Mouse (Mus musculus) CD4-positive helper T cell, adult 2 months (primary cell): ENCODE measurements around the gene Chmp3.
A peak's percentile ranks its signal among the peaks of the same experiment; 100 is the strongest.

Experiments used
- DNase-seq: peaks from one replicate; pipeline ENCODE4 v3.0.0-alpha.2; 2012; ENCODE audit warnings: low read depth, missing footprints, low spot score

Chmp3 gene

GRCm38 (mm10) chr6:71543686-71544499, at the start of gene Chmp3:
Chmp3 (plus strand) TSS chr6:71543797.
- peak; percentile 94 for DNase-seq

DNA sequence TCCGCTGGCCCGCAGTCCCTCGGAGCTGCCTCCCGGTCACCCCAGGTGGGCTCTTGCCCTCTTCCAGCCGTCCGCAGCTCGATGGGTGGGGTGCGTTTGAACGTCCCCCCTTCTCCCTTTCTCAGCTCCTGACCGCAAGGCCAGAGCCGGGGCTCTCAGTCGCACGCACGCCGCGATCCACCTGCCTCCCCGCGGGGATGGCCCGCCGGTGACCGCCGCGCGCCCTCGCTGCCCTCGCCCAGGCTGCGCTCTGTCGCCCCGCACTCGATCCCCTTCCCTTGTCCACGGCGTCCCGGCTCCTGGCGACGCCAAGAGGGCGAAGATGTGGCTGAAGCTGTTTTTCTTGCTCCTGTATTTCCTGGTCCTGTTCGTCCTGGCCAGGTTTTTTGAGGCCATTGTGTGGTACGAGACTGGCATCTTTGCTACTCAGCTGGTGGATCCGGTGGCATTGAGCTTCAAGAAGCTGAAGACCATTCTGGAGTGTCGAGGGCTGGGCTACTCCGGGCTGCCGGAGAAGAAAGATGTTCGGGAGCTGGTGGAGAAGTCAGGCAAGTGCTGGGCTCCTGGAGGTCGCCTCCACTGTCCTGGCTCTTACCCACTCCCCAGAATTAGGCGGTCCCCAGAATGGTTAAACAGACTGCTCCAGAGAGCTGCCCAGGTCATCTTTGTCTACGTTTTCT, 49.1 kb upstream of the Chmp3 start:
- DNase-seq = no peak

DNA sequence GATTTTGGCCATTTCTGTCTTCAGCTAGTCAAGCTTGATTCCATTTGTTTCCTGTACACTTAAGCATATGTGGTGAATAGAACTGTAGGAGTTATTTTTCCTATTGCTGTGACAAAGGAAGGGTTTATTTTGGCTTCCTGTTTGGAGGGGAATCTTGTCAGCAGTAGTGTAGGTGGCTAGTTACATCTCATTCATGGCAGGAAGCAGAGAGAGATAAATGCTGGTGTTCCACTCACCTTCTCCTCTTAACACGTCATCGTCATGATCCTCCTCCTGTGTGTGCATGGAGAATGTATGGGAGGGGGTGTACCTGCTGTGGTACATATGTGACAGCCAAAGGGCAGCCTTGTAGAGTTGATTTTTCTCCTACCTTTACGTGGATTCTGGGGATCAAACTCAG, 43.0 kb upstream of the Chmp3 start:
- DNase-seq = peak; percentile 20

GRCm38 (mm10) chr6:71503001-71503400, 40.6 kb upstream of the Chmp3 start:
- no peak for DNase-seq

- DNase-seq = no peak
Measured at GRCm38 (mm10) chr6:71503670-71504069, 39.9 kb upstream of the Chmp3 start.

DNA sequence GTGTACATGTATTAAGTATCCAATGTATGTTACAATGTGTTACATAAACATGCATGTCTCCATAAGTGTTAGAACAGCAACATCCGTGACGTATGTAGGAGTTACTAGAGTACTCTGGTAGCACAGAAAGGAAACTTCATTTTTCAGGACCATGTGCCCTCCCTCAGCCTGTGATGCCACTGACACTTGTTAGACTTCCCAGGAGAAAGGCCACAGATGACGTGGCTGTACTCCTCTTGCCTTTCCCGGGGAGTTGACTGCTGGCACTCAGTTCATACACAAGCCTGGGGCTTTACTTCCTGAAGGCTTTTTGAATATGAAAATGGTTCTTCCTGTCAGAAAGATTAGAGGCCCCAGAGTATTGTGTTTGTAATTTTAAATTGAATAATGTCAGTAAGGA, 39.5 kb upstream of the Chmp3 start:
- DNase-seq = no peak

GRCm38 (mm10) chr6:71505671-71506070, 37.9 kb upstream of the Chmp3 start:
- no peak for DNase-seq

DNA sequence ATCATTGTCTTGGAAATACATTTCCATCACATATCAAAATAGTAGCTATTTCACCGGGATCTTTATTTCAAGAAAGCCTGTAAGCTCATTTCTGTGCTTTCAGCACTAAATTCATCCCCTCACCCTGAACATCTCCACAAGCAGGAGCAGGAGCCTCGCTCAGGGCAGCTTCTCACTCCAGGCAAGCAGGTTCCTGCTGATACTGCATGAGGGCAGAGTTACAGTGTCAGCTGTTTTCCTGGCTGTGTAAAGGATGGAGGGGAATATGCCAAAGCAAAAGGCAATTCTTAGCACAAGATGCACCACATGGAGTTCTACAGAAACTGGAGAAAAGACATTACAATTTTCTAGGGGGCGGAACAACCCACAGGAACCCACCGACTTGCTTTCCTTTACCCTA, 24.1 kb upstream of the Chmp3 start:
- DNase-seq = no peak

- no peak for DNase-seq
Measured at GRCm38 (mm10) chr6:71525556-71525955, 18.0 kb upstream of the Chmp3 start.

DNA sequence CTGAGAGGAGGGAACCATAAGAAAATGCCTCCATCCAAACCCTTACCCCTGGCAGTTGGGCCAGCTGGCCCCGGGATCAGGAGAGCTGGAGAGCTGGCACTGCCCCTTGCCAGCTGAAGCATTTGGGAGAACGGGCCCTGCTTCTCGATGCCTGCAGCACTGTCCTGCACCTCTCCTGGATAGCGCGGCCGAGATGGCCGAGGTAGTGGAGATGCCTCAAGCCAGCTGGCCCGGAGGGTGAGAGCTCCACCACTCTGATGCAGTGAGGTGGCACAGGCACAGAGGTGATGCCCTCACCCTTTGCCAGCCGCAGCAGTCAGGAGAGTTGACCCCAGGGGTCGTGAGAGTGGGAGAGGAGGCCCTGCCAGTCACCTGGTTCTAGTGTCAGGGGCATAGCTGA, 16.5 kb upstream of the Chmp3 start:
- no peak for DNase-seq

DNA sequence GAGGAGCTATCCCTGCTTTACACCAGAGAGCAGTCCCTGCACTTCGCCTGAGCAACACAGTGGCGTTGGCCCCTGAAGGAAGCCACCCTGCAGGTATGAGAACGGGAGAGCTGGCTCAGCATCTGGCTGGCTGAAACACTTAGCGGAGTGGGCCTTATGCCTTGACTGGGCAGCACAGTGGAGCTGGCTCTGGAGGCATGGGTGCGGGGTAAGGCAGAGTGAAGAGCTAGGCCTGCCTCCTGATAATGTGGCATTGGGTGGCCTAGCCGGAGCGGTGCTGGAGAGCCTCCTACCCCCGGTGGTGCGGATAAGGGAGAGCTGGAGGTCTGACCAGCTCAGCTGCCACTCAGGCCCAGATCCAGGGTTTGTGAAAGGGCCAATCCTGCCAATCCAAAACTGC, 15.8 kb upstream of the Chmp3 start:
- no peak for DNase-seq

DNA sequence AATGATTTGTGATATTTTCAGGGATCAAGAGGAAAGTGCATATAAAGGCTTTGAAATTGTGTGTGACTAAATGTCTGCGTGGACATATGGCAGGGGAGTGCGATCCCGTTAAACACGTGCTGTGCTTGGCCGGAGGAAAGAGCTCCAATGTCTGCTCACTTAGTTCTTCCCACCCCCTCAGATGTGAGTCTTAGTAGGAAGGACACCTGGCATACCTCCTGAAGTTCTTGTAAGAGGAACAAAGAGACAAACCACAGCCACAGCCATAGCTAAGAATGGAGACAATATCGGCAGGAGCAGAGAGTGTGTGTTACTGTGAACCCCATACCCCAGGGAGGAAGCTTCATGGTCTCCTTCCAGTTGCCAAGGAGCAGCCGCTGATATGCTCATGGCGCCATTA, 13.4 kb upstream of the Chmp3 start:
- no peak for DNase-seq

DNA sequence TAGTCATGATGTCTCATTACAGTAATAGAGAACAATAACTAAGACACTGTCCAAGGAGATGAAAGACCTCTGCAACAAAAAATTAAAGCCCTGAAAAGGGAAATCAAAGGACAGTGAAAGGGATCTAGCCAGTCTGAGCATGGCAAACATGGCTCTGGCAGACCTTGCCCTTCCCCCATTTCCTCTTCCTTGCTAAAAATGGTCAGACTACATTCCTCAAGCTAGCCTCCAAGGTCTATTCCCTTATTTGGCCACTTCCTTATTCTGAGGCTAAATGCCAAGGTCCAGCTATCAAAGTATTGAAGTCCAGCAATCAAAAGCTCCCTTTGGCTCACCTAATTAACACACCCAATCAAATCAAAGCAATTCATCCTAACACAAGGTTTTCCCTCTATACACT, 6.3 kb upstream of the Chmp3 start:
- no peak for DNase-seq

GRCm38 (mm10) chr6:71555507-71555951, 11.9 kb downstream of the Chmp3 start:
- no peak for DNase-seq

- no peak for DNase-seq
Measured at GRCm38 (mm10) chr6:71556826-71557225, 13.2 kb downstream of the Chmp3 start.

DNA sequence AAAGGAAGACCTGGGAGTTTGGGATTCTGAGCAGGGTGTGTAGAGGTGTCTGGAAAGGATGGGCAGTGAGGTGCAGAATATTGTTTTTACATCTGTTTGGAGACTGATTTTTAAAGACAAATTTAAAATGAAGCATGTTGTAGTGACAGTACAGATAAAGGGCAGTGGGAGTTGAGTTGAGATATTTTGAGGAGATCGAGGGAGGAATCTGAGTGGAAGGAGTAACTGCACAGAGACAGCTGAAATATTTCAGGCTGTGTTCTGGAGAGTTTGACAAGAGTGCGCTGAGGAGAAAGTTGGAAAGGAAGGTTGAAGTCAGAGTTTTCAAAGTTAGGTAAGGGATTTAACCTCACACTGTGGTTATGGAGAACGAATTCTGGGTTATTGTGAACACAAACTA, 25.0 kb downstream of the Chmp3 start:
- no peak for DNase-seq

DNA sequence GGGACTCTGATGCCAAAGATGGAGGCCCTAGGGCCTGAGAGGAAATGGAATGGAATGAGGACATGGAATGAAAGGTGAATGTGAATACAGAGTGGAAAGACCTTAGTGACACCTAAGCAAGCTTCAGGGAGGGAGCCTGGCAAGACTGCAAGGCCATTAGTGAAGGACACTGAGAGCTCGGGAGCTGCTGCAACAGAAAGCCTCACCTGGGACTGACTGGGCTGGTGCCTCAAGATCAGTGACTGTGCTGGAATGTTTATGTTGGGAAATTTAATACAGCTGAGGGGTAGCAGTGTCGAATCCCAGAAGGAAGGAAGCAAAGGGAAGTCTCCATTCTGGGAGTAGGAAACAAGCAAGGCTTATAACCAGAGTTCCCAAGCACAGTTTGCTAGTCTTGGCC, 25.4 kb downstream of the Chmp3 start:
- no peak for DNase-seq

DNA sequence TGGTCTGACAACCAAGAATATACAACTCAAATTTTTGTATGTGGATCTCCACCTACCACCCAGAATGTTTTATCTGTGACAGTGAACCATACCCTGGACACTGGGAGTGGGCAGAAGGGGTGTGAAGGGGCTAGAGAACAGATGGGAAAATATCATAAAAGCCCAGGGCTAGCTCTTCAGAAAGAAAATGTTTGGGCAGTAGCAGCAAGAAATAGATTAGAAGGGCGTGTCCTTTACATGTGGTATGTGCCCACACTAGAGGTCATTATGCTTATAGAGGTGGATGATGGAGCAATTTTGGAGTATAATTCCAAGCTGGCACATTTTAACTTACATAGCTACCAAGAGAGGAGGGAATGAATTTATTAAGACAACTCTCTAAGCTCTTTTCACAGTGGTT, 31.8 kb downstream of the Chmp3 start:
- DNase-seq = no peak

- DNase-seq = no peak
Measured at GRCm38 (mm10) chr6:71579478-71579877, 35.9 kb downstream of the Chmp3 start.

DNA sequence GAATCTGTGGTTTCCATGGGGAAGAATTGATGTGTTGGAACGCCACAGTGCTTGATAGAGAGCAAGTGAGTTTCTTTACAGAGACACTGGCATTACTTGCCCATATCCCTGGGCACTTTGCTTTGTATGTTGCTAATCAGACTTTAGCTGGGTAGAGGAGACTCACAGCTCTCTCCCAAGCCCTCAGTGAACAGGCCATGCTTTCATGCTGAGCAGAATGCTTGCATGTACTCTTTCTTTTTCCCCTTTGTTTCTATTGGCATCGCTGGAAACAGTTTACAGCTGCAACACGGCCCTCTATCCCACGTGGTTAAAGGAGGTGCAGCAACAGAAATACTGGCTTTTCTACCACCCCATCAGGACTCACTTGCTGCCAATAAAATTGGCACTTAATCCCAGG, 39.6 kb downstream of the Chmp3 start:
- no peak for DNase-seq

DNA sequence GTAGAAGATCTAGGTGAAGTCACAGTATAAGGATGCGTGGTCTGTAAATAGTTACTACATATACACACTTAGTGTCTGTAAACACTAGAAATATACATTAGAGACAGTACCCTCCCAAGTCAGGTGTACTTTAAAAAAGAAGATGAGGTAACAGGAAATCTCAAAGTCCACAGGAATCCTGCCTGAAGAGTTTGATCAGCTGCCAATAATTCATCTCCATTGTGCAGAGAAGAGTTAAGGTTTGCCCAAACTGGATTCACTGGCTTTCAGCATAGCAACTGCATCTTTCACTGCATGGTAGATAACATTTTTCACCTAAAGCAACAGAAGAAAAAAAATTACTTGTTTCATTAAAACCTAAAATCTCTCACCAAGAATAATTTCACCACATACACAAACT, 45.8 kb downstream of the Chmp3 start:
- DNase-seq = no peak

GRCm38 (mm10) chr6:71590154-71590553, 46.6 kb downstream of the Chmp3 start:
- no peak for DNase-seq

GRCm38 (mm10) chr6:71607756-71608155, 64.2 kb downstream of the Chmp3 start:
- DNase-seq = no peak
